In genomic region chr2:166084964-166085363, GRCm38 (mm10) we compare ENCODE assay signal across 8 mouse cellular contexts.
DNase-seq lines count a peak whose midpoint lies in the region; ATAC-seq and TF ChIP-seq lines count a peak whose summit lies in the region.
"Not testable (repeated sequence)": the region's sequence is repeated elsewhere in the genome, so short reads cannot be mapped to it uniquely, and the experiment has no call there.

No protein-coding gene starts in this region.

- H3K27me3 ChIP-seq in embryonic facial prominence, embryonic 10.5 days (replicated peaks; ENCODE audit: low read depth, poor library complexity, severe bottlenecking); liver, embryonic 14.5 days (ENCODE audit: control insufficient read depth, insufficient read depth, low read length): not testable (repeated sequence)

- H3K36me3 ChIP-seq in embryonic facial prominence, embryonic 10.5 days (replicated peaks), result peaks cover 97% of the 10 kb centered on the region
- H3K36me3 ChIP-seq in liver, embryonic 14.5 days (replicated peaks; ENCODE audit: control insufficient read depth, insufficient read depth, low read depth), result not testable (repeated sequence)

- peak; percentile 75 for TF ChIP-seq CTCF in brain, embryonic 14.5 days (IDR thresholded peaks at IDR 0.05; ENCODE audit: borderline replicate concordance, extremely low read depth, insufficient read depth, insufficient read length)
- TF ChIP-seq CTCF in liver, embryonic 14.5 days (IDR thresholded peaks at IDR 0.05; ENCODE audit: low read depth), result peak; percentile 81

- not testable (repeated sequence) for TF ChIP-seq EP300 in liver, embryonic 14.5 days (IDR thresholded peaks at IDR 0.05; ENCODE audit: low read depth)

- H3K9me3 ChIP-seq in embryonic facial prominence, embryonic 10.5 days; liver, embryonic 14.5 days (ENCODE audit: control insufficient read depth, low read length): not testable (repeated sequence)

- TF ChIP-seq POLR2A in brain, embryonic 14.5 days (IDR thresholded peaks at IDR 0.05; ENCODE audit: borderline replicate concordance, extremely low read depth, insufficient read depth, insufficient read length, poor library complexity, severe bottlenecking), result not testable (repeated sequence)

- peaks cover 37% of the 10 kb centered on the region for H3K4me1 ChIP-seq in embryonic facial prominence, embryonic 10.5 days
- not testable (repeated sequence) for H3K4me1 ChIP-seq in liver, embryonic 14.5 days (replicated peaks; ENCODE audit: control insufficient read depth in 2 of 2, insufficient read depth in 2 of 2, low read length in 1 of 2)

- H3K4me3 ChIP-seq in embryonic facial prominence, embryonic 10.5 days; liver, embryonic 14.5 days (ENCODE audit: insufficient read depth in 1 of 2, low read depth in 2 of 2, low read length in 2 of 2): not testable (repeated sequence)

- not testable (repeated sequence) for H3K27ac ChIP-seq in embryonic facial prominence, embryonic 10.5 days (replicated peaks); liver, embryonic 14.5 days

- WGBS in embryonic facial prominence, embryonic 10.5 days, result 40% methylated on average over 6 of the region's 6 CpGs
- WGBS in liver, embryonic 14.5 days (ENCODE audit: insufficient replicate concordance), result 21% methylated on average over 6 of the region's 6 CpGs

- peak; percentile 63 for DNase-seq in ES-CJ7 (ENCODE audit: low read depth, low spot score)
- DNase-seq in brain, embryonic 14.5 days (ENCODE audit: low read depth), result peak; percentile 50
- peak; percentile 74 for DNase-seq in embryonic facial prominence, embryonic 10.5 days (ENCODE audit: low spot score)
- peak; percentile 56 to 83 for DNase-seq in heart, adult 18-20 months
- DNase-seq in kidney, postnatal 25 days, result peak; percentile 66 to 84
- peak in 1 of 3 experiments; percentile 4 for DNase-seq in liver, embryonic 14.5 days (ENCODE audit: low read depth in 3 of 3, low spot score in 3 of 3)
- DNase-seq in thymus, postnatal 0 days (ENCODE audit: low spot score), result peak; percentile 57

- H3K9ac ChIP-seq in liver, embryonic 14.5 days (replicated peaks), result not testable (repeated sequence)

- H3K4me2 ChIP-seq in liver, embryonic 14.5 days (ENCODE audit: low read depth), result not testable (repeated sequence)

- not testable (repeated sequence) for ATAC-seq in liver, embryonic 14.5 days (ENCODE audit: insufficient read depth)
- ATAC-seq in neutrophil, adult 5-6 weeks (ENCODE audit: extremely low read depth, insufficient number of reproducible peaks, low FRiP score, poor library complexity, severe bottlenecking), result peak; percentile 6; the same call in 1 of the 2 replicates
